In the genomic region with DNA sequence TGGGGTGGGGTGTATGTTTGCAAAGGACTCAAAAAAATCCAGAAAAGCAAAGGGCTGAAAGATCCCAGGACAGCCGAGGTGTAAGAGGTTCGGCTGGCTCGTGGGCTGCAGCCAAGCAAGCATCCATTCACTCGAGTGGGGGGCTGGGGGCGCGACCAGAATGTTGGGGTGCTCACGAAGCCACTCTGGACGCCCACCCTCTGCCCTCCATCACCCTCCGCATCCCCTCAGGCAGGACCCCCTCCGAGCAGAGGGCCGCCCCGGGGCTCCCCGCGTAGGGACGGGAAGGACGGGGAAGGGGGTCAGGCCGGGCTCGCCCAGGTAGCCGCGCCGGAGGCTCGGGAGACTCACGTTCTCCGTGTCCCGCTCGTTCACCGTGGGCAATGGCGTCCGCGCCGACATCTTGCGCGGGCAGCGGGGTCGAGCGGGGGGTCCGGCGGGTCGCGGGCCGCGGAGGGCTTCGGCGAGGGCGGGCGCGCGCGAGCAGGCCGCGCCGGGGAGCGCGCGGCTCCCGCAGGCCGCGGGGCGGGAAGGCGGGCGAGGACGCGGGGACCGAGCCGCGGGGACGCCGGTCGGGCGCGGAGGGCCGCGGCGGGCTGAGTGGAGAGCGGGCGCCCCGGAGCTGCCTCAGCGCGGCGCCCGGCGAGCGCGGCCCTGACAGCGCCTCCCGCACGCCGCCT, we compare ENCODE assay signal across 8 mouse cellular contexts. TPM values are rescaled to one million over a fixed set of nuclear protein-coding genes. Genes with fewer than 3 reads are reported as not detected.
DNase-seq lines count a peak whose midpoint lies in the region; ATAC-seq and TF ChIP-seq lines count a peak whose summit lies in the region.

Gene Mark1 (minus strand): TSS at position 500 of the 680 bp plus-strand sequence.

- TF ChIP-seq CTCF in liver, adult 2 months (IDR thresholded peaks at IDR 0.05; ENCODE audit: low read depth, low read length): no peak

- no peaks in the 10 kb centered on the region for H3K36me3 ChIP-seq in liver, adult 2 months (ENCODE audit: control insufficient read depth, insufficient read depth, low read length)
- H3K36me3 ChIP-seq in embryonic facial prominence, embryonic 15.5 days: no peaks in the 10 kb centered on the region
- H3K36me3 ChIP-seq in hindbrain, embryonic 13.5 days: no peaks in the 10 kb centered on the region
- no peaks in the 10 kb centered on the region for H3K36me3 ChIP-seq in limb, embryonic 14.5 days (ENCODE audit: control insufficient read depth, insufficient read depth, low read length)

- H3K9me3 ChIP-seq in embryonic facial prominence, embryonic 15.5 days (replicated peaks): no peaks in the 10 kb centered on the region
- no peaks in the 10 kb centered on the region for H3K9me3 ChIP-seq in hindbrain, embryonic 13.5 days
- H3K9me3 ChIP-seq in limb, embryonic 14.5 days (ENCODE audit: control insufficient read depth, low read length): no peaks in the 10 kb centered on the region

- no peak for DNase-seq in liver, adult 2 months (ENCODE audit: extremely low read depth, low read depth, low spot score)
- no peak for DNase-seq in liver
- peak; percentile 35 for DNase-seq in brain, adult 2 months (ENCODE audit: low read depth, low spot score)
- no peak for DNase-seq in limb, embryonic 14.5 days (ENCODE audit: low spot score)
- peak; percentile 35 for DNase-seq in ovary, postnatal 14 days (ENCODE audit: low spot score)

- H3K27ac ChIP-seq in liver, adult 2 months (replicated peaks; ENCODE audit: insufficient read depth, low read depth, low read length): no peak within 1 kb of the TSS
- peak within 1 kb of the TSS; percentile 69 for H3K27ac ChIP-seq in embryonic facial prominence, embryonic 15.5 days (replicated peaks)
- H3K27ac ChIP-seq in hindbrain, embryonic 13.5 days: peak within 1 kb of the TSS; percentile 95
- H3K27ac ChIP-seq in limb, embryonic 14.5 days (replicated peaks; ENCODE audit: low read depth, low read length): peak within 1 kb of the TSS; percentile 58

- H3K9ac ChIP-seq in liver, adult 2 months (ENCODE audit: low read depth, low read length): peak within 1 kb of the TSS; percentile 62
- H3K9ac ChIP-seq in embryonic facial prominence, embryonic 15.5 days: peak within 1 kb of the TSS; percentile 91
- H3K9ac ChIP-seq in hindbrain, embryonic 13.5 days: peak within 1 kb of the TSS; percentile 99
- H3K9ac ChIP-seq in limb, embryonic 14.5 days (ENCODE audit: low read depth, low read length, severe bottlenecking): peak within 1 kb of the TSS; percentile 93

- peak within 1 kb of the TSS; percentile 73 for H3K4me2 ChIP-seq in embryonic facial prominence, embryonic 15.5 days (replicated peaks)
- peak within 1 kb of the TSS; percentile 79 for H3K4me2 ChIP-seq in hindbrain, embryonic 13.5 days
- peak within 1 kb of the TSS; percentile 61 for H3K4me2 ChIP-seq in limb, embryonic 14.5 days (replicated peaks; ENCODE audit: low read depth, low read length, severe bottlenecking)

- ATAC-seq in embryonic facial prominence, embryonic 15.5 days (ENCODE audit: insufficient number of reproducible peaks, low FRiP score, low TSS enrichment, low read depth): peak; percentile 77
- ATAC-seq in hindbrain, embryonic 13.5 days (ENCODE audit: low FRiP score): peak; percentile 43
- ATAC-seq in limb, embryonic 14.5 days (ENCODE audit: low FRiP score, low read depth): peak; percentile 46
- no peak for ATAC-seq in erythroid progenitor cell, adult 5-6 weeks (replicated peaks; ENCODE audit: low FRiP score, poor library complexity, severe bottlenecking)

- 11% methylated on average over 83 of the region's 88 CpGs for WGBS in liver, adult 2 months
- under 1% methylated on average over 68 of the region's 88 CpGs for WGBS in embryonic facial prominence, embryonic 15.5 days
- under 1% methylated on average over 50 of the region's 88 CpGs for WGBS in hindbrain, embryonic 13.5 days
- WGBS in limb, embryonic 14.5 days: under 1% methylated on average over 16 of the region's 88 CpGs

- peaks cover 13% of the 10 kb centered on the region for H3K27me3 ChIP-seq in liver, adult 2 months (ENCODE audit: control insufficient read depth, insufficient read depth, low read length)
- H3K27me3 ChIP-seq in embryonic facial prominence, embryonic 15.5 days: no peaks in the 10 kb centered on the region
- no peaks in the 10 kb centered on the region for H3K27me3 ChIP-seq in hindbrain, embryonic 13.5 days
- H3K27me3 ChIP-seq in limb, embryonic 14.5 days (ENCODE audit: control insufficient read depth, insufficient read depth, low read length): no peaks in the 10 kb centered on the region

- TF ChIP-seq POLR2A in liver, adult 2 months (IDR thresholded peaks at IDR 0.05; ENCODE audit: extremely low read depth, insufficient read depth, low read length): no peak
- no peak for TF ChIP-seq POLR2A in limb, embryonic 14.5 days (IDR thresholded peaks at IDR 0.05; ENCODE audit: borderline replicate concordance, extremely low read depth, insufficient read depth, insufficient read length)

- H3K4me1 ChIP-seq in liver, adult 2 months (ENCODE audit: control insufficient read depth, insufficient read depth, low read length): no peaks in the 10 kb centered on the region
- peaks cover 22% of the 10 kb centered on the region for H3K4me1 ChIP-seq in embryonic facial prominence, embryonic 15.5 days
- peaks cover 35% of the 10 kb centered on the region for H3K4me1 ChIP-seq in hindbrain, embryonic 13.5 days (replicated peaks)
- H3K4me1 ChIP-seq in limb, embryonic 14.5 days (ENCODE audit: control insufficient read depth, insufficient read depth, low read length): peaks cover 6% of the 10 kb centered on the region

- H3K79me2 ChIP-seq in liver, adult 2 months (ENCODE audit: control insufficient read depth, insufficient read depth, low read length): no peaks in the 10 kb centered on the region

- peak within 1 kb of the TSS; percentile 52 for H3K4me3 ChIP-seq in liver, adult 2 months (ENCODE audit: insufficient read depth, low read depth, low read length)
- H3K4me3 ChIP-seq in embryonic facial prominence, embryonic 15.5 days (replicated peaks): peak within 1 kb of the TSS; percentile 85
- H3K4me3 ChIP-seq in hindbrain, embryonic 13.5 days: peak within 1 kb of the TSS; percentile 96
- H3K4me3 ChIP-seq in limb, embryonic 14.5 days (replicated peaks; ENCODE audit: low read length): peak within 1 kb of the TSS; percentile 84

RNA-seq across cellular contexts. Expression of gene Mark1, which starts in this region (rescaled TPM):
- total RNA-seq in liver, adult 2 months (2014; rRNA removed): 0.46 and 0.74 TPM in 2 replicates
- polyA plus RNA-seq in liver, adult 2 months (2012; rRNA removed): 0.49 and 0.64 TPM in 2 replicates
- 4.3 and 4.5 TPM in 2 replicates for polyA plus RNA-seq in embryonic facial prominence, embryonic 15.5 days (2015; fragmentation: Nextera tagmentation; extraction: Ambion mirVana)
- 12.7 and 13.3 TPM in 2 replicates for polyA plus RNA-seq in hindbrain, embryonic 13.5 days (2015; fragmentation: Nextera tagmentation; extraction: Ambion mirVana)
- polyA plus RNA-seq in limb, embryonic 14.5 days (2012; rRNA removed): 16.8 and 17.5 TPM in 2 replicates
- 3.6 and 4.7 TPM in 2 replicates for polyA plus RNA-seq in limb, embryonic 14.5 days (2014; fragmentation: Nextera tagmentation; extraction: Ambion mirVana)
- total RNA-seq in erythroid progenitor cell, adult 5-6 weeks (2015; ENCODE audit: low replicate concordance): not detected in 2 replicates
- total RNA-seq in erythroid progenitor cell, adult 5-6 weeks (2017; ENCODE audit: low replicate concordance): not detected in 2 replicates

Comparison
In these comparisons a context has a peak if more than half of its experiments do, and no peak if none do; other contexts are left out.
1. DNase-seq: peak in brain, adult 2 months (single experiment) and ovary, postnatal 14 days (single experiment); none in liver, adult 2 months (single experiment), liver (single experiment) and limb, embryonic 14.5 days (single experiment).
2. Peak in every context shown above with its lines, with median percentiles within 50 percentile points of each other: H3K4me3 ChIP-seq, H3K9ac ChIP-seq and H3K4me2 ChIP-seq.